Mouse (Mus musculus) spleen, postnatal 4 days (tissue): Measurements from ENCODE around the gene Pmf1.
"Not testable (repeated sequence)": the region's sequence is repeated elsewhere in the genome, so short reads cannot be mapped to it uniquely, and the experiment has no call there.

ENCODE experiments used
- DNase-seq, 2 experiments: peaks; one replicate each; pipeline ENCODE4 v3.0.0; 2022; ENCODE audit warnings: low spot score in 2 of 2

Gene Pmf1

DNA sequence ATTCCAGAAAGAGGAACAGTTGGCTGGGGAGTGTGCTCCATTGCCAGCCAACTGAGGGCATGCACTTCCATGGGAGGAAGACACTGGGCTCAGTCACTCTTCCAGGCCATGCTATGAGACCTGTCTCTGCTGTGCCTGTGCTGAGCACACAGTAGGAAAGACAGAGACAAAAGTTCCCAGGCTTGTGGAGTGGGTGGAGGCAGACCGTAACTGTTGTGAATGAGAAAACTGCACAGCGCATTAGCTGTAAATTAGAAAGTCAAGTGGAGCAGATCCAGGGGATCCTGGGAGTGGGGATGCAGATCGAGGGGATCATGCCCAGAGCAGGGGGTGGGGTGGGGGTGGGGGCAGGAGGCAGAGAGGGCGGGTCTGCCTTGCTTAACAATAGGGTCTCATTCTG is 29.5 kb upstream of the Pmf1 start:
- DNase-seq = no peak

DNA sequence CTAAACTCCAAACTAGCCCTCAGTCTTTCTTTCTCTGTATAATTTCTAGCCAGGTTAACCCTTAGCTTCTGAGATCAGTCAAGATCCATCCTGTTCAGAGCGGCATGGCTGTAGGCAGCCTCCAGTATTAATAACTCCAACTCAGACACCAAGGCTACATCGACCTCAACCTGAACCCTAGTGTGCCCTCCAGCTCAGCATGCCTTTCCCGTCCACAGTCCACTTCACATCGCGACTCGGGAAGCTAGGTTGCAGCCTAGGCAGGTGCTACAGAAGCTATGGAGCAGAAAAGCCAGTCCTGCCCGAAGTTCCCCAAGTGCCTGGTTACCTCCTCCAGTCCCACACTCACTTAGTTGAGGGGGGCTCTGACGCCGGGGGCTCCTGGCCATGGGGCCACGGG is 27.3 kb upstream of the Pmf1 start:
- no peak for DNase-seq

DNA sequence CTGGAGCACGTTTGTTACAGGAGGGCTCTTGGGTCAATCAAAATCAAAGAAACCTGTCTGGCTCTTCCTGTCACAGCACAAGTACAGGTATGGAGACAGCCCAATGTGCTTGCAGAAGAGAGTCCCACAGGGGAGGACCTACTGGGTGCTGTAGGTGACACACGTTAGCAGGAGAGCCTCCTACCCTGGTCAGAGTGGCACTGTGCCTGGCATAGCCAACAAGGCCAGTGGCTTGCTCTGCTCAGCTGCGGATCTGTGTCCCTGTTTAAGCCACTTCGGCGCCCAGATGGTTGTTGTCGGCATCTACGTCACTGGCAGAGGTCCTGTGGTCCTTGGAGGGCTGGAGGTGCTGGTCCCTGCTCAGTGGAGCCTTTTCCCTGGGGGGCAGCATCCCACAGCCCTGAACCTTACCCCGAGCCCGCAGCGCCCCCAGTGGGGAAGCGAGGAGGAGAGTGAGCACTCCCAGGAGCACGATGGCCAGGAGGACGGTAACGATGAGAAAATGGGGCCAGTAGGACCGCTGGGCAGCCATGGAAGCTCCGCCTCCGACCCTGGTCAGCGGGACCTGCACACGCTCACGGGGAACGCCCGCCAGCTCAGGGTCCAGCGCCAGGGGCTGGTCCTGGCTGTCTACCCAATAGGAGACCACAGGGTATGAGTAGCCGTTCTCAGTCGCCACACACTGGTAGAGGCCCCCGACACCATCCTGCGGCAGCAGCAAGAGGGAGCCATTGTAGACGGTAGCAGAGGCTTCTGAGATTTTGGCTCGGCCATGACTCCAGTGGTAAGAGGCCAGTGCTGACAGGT is 26.5 kb upstream of the Pmf1 start:
- peak; percentile 50 to 80 for DNase-seq

DNA sequence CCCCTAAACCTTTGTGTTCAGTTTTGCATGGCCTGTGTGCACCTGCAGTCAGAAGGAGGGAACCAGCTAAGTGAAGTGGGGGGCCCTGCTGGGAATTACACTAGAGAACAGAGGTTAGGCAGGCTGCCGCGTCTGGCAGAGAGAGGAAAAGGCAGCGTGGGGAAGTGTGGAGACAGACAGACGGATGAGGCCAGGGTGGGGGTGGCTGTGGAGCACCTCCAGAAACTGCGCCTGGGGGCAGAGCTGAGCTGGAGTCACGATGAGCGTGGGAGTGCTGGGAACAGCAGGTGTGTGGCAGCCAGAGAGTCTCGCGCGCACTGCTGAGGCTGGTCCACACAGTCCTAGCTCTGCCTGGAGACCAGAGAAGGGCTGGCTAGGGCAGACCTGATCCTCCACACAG is 25.4 kb upstream of the Pmf1 start:
- DNase-seq = no peak

DNA sequence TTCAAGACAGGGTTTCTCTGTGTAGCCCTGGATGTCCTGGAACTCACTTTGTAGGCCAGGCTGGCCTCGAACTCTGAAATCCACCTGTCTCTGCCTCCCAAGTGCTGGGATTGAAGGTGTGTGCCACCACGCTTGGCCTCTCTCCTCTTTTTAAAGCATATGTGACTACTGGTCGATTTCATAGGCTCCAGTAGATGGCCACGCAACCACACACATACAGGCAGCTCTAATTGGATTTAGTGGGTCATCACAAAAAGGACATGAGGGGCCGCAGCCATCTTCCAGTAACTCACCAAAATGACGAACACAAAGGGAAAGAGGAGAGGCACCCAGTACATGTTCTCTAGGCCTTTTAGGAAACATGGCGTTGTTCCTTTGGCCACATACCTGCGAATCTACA is 18.5 kb upstream of the Pmf1 start:
- DNase-seq = not testable (repeated sequence)

DNA sequence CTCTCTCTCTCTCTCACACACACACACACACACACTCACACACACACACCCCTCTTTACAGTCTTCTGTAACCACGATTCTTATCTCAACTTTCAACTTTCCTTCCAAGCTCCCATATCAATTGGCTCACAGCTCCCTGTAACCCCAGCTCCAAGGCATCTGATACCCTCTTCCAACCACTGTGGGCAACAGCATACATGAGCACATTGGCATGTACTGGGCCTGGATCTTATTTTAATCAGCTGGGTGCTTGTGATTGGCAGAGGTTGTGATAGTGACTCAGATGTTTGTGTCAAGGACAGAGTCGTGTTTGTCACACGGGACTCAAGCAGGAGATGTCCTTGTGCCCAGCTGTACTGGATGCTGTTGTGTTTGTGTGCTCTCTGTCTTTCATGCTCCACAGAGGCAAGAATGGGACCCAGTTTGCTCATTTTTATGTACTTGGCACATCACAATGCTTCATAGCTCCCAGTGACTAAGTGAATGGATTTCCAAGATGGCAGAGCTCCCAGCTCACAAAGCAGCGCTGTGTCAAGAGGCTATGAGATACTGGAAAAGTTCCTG is 17.3 kb upstream of the Pmf1 start:
- DNase-seq = no peak

DNA sequence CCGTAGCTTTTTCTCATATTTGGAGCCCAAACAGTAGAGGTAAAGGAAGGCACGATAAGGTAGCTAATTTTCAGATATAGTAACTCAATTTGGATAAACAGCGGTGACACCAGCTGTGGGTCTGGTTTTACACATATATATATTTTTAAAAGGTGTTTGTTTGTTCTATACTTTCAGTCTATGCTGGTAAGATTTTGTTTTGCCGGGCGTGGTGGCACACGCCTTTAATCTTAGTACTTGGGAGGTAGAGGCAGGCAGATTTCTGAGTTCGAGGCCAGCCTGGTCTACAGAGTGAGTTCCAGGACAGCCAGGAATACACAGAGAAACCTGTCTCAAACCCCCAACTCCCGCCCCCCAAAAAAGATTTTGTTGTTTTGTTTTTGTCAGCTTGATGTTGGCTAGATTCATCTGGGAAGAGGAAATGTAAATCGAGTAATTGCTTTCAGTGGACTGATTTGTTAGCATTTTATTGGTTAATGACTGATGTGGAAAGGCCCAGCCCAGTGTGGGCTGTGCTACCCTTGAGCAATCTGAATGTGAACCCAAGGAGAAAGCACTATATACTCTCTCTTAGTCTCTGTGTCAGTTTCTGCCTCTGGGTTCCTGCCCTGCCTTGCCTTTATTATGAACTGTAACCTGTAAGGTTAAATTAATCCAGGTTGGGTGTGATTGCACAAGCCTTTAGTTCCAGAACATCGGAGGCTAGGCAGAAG is 15.7 kb upstream of the Pmf1 start:
- DNase-seq = no peak

DNA sequence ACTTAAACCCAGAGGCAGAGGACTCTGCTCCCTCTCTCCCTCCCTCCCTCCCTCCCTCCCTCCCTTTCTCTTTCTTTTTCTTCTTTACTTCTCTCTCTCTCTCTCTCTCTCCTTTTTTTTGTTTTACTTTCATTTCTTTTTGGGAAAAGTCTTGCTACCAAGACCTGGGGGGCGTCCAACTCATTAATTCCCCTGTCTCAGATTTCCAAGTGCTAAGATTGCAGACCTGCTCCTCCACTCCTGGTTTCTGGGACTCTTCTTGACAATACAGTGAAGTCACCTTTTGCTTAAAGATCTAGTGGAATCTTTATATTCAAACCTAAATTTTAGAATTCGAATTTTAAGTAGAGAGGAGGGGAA is 15.2 kb upstream of the Pmf1 start:
- no peak for DNase-seq

DNA sequence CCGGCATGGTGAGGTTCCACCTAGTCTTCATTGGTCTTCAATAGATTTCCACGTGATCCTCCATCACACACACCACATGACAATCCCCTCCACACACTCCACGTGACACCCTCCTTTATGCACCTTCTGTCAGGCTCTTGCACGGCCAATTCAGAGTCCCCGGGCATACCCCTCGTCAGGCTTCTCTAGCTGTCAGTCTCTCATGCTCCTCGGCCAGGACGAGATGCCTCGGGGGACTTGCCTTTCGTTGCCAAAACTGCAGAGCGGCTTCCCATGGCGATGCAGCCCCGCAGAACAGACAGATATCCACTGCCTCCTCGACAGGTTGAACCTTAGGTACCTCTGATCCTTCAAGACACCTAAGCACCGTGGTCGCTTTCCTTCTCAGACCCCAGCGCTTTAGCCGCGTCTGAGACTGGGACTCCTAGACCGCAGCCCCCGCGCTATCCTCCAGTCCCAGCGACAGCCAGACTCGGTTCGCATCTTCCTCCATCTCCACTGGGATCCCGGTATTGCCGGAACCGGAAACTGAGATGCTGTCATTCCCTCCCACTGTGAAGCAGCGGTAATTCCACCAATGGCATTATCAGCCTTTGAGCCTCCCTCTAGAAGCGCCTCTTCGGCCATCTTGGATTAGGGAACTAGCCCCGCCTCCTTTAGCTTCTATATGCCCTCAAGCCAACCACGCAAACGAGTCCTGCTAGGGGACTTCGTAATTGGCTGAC is 14.6 kb upstream of the Pmf1 start, which contains the start of gene Slc25a44:
Slc25a44 (minus strand) TSS at position 535 of the 725 bp plus-strand sequence.
- DNase-seq = peak; percentile 93

DNA sequence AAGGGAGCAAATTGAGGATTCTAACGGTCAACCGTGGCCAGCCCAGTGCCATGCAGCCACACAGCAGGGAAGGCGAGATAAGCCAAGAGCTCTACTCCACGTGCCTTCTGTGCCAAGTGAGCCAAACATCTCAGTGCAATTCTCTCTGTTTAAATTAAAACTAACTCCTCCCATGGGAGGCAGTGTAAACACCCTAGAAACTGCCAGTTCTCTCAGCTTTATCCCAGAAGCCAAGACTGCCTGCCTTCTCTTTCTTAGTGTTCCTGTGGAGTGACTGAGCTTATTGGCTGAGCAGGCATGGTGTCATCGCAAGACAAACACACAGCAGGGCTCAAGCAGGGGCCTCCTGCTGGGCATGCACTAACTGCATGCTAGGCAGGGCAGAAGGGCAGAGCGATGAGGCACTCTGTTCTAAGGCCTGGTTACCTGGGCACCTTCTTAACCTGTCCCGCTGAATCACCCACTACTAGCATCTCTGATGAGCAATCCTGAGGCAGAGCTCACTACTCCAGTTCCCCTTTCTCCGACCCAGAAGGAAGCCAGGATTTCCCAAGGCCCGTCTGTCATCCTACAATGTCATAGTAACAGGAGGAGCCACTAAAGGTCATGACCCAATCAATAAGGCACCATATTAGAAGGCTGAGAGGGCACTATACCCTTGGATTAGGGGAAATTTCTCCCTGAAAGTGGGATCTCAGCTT is 12.0 kb upstream of the Pmf1 start:
- peak; percentile 62 to 74 for DNase-seq

DNA sequence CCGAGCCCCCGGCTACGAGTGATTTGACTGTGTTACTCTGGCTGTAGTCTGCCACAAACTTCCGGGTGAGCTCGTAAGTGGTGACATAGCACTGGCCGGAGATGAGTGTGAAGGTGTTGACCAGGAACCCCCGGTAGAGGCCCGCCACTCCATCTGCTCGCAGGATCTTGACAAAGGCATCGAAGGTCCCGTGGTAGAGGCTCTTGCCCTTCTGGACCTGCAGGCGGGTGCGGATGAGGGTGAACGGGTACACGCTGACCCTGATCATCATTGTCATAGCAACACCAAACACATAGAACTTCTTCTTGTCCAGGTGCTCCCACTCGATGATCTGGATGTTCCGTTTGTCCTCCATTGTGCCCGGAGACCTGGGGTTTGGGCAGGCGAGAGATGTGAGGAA is 10.6 kb upstream of the Pmf1 start:
- no peak for DNase-seq

DNA sequence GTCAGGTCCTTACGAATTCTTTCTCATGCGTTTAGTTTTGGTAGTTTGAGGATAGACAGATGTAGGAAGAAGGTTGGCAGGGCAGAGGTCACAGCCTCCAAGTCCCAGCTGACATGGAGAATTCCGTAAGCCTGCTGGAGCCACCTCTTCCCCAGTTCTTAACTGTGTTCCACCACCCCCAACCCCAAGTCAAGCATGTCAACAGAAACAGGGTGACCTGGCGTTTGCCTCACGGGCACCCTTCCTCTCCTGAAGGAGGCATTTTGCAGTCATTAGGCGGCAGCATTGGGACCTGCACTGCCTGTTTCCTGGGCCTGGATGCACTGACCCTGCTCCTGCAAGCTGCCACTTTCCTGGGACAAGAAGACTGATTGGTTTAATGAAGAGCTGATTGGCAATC is 7.9 kb upstream of the Pmf1 start:
- no peak for DNase-seq

DNA sequence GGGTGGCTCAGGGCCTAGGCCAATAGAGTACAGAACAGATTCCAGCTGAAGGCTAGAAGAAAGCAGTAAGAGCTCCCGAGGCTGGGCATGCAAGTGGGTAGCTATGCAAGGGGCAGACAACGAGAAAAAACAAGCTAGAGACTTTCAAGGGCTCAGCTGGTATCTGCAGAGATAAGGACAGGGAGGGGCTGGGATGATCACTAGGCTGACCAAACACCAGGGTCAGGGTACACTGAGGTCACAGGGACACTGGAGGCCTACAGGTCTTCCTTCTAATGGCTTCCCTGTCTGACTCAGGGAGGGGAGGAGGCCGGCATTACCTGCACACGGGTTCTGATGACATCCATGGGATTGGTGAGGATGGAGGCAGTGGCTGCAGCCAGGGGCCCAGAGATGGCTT is 5.5 kb upstream of the Pmf1 start:
- DNase-seq = no peak

DNA sequence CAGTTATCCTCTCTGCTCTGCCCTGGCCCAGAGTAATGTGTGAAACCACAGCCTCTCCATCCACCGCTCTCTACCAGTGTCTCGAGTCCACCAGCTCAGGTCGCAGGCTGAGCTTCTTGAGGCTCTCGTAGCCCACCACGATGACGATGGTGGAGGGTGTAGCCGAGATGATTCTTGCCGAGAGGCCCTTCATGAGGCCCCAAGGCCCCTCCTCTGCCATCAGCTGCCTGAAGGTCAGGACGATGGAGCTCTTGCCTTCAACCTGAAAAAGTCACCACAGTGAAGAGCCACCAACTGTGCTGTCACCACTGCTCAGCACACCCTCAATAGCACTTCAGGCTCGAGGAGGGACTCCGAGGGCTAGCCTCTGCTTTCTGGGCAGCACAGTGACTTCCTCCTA is 2.5 kb upstream of the Pmf1 start:
- DNase-seq = no peak

DNA sequence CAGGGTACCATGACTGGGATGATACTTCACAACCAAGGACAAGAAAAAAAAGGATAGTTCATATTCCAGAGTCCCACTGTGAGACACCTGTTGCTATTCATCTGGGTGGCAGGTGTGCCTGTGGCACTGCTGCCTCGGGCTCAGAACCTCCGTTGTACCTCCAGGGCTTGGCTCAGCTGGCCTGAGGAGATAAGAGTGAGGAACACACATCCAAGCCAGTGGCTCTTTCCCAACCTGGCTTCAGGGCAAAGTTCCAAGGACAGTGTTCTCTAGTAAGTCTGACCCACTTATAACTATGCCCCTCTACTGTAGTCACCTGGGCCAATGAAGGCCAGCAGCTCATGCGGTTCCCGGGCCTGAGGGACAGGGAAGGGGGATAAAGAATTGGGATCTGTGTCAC is 1.6 kb upstream of the Pmf1 start:
- peak; percentile 72 to 80 for DNase-seq

DNA sequence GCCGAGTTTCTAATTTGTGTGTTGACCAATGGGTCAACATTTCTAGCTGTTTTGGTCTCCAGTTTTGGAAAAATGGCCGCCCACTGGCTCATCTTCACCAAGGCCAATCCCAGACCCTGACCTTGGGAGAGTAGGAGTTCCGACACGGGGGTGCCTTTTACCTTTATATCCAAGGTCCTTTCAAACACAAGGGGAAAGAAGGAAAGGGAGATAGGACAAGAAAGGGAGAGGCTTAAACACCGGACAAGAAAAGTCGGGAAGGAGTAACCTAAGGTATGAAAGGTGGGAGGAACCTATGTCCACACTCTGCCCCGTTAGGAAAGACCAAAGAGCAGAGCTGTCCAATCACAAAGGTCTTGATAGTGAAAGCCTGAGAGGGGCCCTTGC is 507 bp upstream of the Pmf1 start:
- DNase-seq = peak in 1 of 2 experiments; percentile 72

DNA sequence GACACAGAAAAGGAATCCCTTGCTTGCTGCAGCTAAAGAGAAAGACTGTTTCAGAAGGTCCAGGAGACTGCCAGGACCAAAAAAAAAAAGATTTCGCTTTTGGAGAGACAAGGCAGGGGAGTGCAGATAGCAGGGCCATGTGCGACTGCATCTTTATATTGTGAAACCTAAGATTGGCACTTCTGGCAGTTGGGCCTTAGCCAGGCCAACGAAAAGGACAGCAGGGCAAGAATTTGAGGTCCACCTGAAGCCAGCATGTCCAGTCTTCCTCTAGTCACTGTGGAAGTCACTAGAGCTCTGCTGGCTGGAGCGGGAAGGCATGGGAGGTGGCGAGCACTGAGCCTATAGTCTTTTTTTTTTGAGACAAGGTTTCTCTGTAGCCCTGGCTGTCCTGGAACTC is 1.2 kb downstream of the Pmf1 start:
- DNase-seq = peak in 1 of 2 experiments; percentile 61

DNA sequence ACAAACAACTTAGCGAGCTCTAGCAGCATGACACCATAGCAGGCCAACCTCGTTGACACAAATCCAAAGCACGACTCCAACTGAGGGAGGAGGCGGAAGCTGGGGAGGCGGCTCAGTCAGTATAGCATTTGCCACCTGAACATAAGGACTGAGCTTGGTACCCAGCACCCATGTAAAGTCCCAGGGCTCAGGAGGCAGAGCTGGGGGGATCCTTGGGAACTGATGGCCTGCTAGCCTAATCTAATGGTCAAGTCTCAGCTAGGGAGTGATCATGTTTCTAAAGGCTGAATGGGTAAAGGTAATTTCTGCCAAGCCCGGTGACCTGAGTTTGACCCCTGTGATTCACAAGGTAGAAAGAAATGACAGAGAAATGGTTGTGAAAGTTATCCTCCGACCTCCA is 2.6 kb downstream of the Pmf1 start:
- DNase-seq = peak in 1 of 2 experiments; percentile 59

DNA sequence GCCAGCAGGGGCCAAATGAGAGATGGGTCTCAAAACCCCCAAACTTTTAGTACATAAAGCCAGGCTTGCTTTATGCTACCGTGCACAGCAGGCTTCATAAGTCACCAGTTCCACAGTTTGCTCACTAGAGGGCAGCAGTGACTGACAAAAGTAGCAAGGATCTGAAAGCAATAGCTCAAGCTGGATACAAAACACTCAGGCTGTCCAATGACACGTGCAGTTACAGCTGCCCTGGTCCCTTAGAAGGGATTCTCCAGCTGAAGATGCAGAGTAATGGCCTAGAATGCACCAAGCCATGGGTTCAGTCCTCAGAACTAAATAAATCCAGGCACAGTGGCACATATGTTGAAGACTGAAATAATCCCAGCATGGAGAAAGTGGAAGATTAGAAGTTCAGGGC is 3.0 kb downstream of the Pmf1 start:
- peak; percentile 70 to 78 for DNase-seq

DNA sequence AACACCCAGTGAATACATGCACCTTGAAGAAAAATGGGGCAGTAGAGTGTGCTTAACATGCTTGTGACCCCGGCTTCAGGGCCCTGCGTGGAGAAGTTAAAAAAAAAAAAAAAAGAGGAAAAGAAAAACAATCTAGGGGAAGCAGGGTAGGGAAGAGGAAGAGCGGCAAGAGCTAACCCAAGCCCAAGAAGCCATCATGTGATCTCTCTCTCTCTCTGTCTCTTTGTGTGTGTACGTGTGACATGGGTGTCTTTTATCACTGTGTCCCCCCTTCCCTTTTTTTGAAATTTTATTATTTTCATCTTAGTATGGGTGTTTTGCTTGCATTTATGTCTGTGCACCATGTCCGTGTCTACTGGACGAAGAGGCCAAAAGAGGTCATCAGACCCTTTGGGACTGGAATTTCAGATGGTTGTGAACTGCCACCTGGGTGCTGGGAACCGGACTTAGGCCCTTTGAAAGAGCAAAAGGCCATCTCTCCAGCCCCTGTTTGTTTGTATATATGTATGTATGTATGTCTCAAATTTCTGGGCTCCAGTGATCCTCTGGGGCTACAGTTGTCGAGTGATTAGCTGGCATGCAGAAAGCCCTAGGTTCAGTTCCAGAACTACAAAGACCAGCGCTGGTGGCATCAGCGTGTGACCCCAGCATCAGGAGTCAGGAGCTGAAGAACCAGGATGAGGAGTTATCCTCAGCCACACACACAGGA is 6.5 kb downstream of the Pmf1 start:
- no peak for DNase-seq

DNA sequence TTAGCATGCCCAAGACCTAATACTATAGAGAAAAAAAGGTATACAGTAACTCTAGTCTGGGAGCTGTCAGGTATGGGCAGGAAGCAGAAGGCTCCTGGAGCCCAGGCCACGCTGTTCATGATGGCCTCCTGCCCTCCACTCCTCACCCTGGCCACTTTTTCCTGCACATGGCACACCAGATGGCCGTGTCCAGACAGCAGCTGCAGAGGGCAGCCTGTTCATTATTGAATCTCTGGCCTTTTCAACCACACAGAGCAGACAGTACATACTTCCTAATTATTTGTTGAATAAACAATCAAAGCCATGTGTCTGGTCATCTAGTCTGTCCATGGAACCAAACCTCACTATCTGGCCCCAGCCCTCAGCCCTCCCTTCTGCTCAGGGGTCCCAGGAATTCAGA is 11.5 kb downstream of the Pmf1 start:
- DNase-seq = no peak
